Comparison of ENCODE assay signal across 8 mouse cellular contexts in the genomic region with DNA sequence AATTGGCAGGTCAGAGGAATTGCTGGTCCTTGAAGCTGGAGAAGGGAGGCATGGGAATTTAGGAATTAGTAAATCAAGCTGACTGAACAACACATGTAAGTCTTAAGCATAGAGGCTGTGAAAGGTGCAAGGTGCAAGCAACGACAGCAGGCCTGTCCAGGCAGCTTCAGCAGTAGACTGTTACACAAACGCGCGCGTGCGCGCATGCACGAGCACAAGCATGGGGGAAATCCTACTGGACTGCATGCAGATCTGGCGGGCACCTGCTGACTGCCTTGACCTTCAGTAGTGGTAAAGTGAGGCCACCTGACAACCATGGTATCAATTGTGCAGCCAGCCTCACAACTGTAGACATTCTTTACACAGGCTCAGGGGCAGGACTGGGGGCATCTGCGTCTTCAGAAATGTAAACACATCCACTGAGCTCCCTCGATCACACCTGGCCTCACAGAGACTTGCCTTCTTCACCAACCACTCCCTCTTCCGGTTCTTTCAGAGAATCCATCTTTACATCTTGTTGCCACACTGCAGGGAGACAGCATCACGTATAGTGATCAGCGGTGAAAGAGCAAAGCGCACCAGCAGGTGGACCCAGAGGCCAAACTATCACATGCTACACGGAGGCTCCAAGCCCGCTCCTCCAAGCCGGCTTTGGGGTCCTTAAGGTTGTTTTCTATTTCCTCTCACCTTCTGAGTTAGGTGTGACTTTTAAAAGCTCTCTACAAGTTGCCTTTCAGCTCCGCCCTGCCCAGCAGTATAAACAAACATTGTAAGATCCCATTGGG. TPM values are rescaled to one million over a fixed set of nuclear protein-coding genes. Genes with fewer than 3 reads are reported as not detected.
DNase-seq lines count a peak whose midpoint lies in the region; ATAC-seq and TF ChIP-seq lines count a peak whose summit lies in the region.

No protein-coding gene starts in this region.

- ATAC-seq in heart, embryonic 14.5 days (ENCODE audit: insufficient number of reproducible peaks, insufficient read depth, low FRiP score, low read depth), result no peak

- no peaks in the 10 kb centered on the region for H3K27me3 ChIP-seq in heart, embryonic 14.5 days (ENCODE audit: control insufficient read depth, insufficient read depth, low read length)

- peak overlapping the region; percentile 35 for H3K4me2 ChIP-seq in heart, embryonic 14.5 days (ENCODE audit: low read length)

- 47% methylated on average over 19 of the region's 19 CpGs for WGBS in heart, embryonic 14.5 days

- no peak overlapping the region for H3K27ac ChIP-seq in heart, embryonic 14.5 days (replicated peaks in 1 of 2; ENCODE audit: control insufficient read depth in 1 of 2, insufficient read depth in 1 of 2, low read depth in 2 of 2, low read length in 2 of 2)

- intact Hi-C loops in left cerebral cortex, postnatal 4 days (cut with DNase I), result no loop called here

- no peak for TF ChIP-seq POLR2A in brain, embryonic 14.5 days (IDR thresholded peaks at IDR 0.05; ENCODE audit: borderline replicate concordance, extremely low read depth, insufficient read depth, insufficient read length, poor library complexity, severe bottlenecking)

- TF ChIP-seq CTCF in brain, embryonic 14.5 days (IDR thresholded peaks at IDR 0.05; ENCODE audit: borderline replicate concordance, extremely low read depth, insufficient read depth, insufficient read length), result peak; percentile 59; the same call in 1 of the 2 replicates

- no peaks in the 10 kb centered on the region for H3K4me1 ChIP-seq in heart, embryonic 14.5 days (ENCODE audit: control insufficient read depth in 2 of 2, insufficient read depth in 2 of 2, low read length in 2 of 2)

- no peaks in the 10 kb centered on the region for H3K9me3 ChIP-seq in heart, embryonic 14.5 days (ENCODE audit: control insufficient read depth, low read length)

- H3K4me3 ChIP-seq in heart, embryonic 14.5 days (ENCODE audit: control insufficient read depth in 1 of 2, insufficient read depth in 1 of 2, low read depth in 1 of 2, low read length in 2 of 2), result no peak overlapping the region

- DNase-seq in left cerebral cortex, postnatal 4 days, result peak; percentile 27
- DNase-seq in left cerebral cortex, adult 18-20 months (ENCODE audit: low spot score in 2 of 2), result no peak
- DNase-seq in brain, embryonic 14.5 days (ENCODE audit: low read depth), result peak; percentile 58
- peak; percentile 51 for DNase-seq in retina, embryonic 14.5 days (ENCODE audit: low spot score)
- DNase-seq in adrenal gland, postnatal 4 days (ENCODE audit: low spot score in 2 of 2), result no peak
- no peak for DNase-seq in urinary bladder, adult 2 months (ENCODE audit: low spot score)
- no peak for DNase-seq in urinary bladder, adult 18-20 months (ENCODE audit: low spot score in 2 of 2)

- no peak overlapping the region for H3K9ac ChIP-seq in heart, embryonic 14.5 days (ENCODE audit: low read length)

- H3K36me3 ChIP-seq in heart, embryonic 14.5 days (ENCODE audit: control insufficient read depth, insufficient read depth, low read length), result no peaks in the 10 kb centered on the region

RNA-seq across cellular contexts. Expression of a gene that starts 16.9 kb away (rescaled TPM):
- total RNA-seq in left cerebral cortex, postnatal 4 days (2021), result 100 to 1,000 TPM; 262 to 289 TPM
- total RNA-seq in left cerebral cortex, adult 18-20 months (2021), result 1,000 to 10,000 TPM; 1,527 to 1,662 TPM
- polyA plus RNA-seq in brain, embryonic 14.5 days (2012; rRNA removed), result 194 and 219 TPM in 2 replicates
- polyA plus RNA-seq in heart, embryonic 14.5 days (2014; fragmentation: Nextera tagmentation; extraction: Ambion mirVana), result 30.4 and 36.7 TPM in 2 replicates
- 10 to 100 TPM; 25.8 to 34.3 TPM for total RNA-seq in adrenal gland, postnatal 4 days (2021)
- polyA plus RNA-seq in urinary bladder, adult 2 months (2012; rRNA removed), result 30.6 and 32.3 TPM in 2 replicates

Comparison
In these comparisons a context has a peak if more than half of its experiments do, and no peak if none do; other contexts are left out.
1. DNase-seq: peak in left cerebral cortex, postnatal 4 days (single experiment), brain, embryonic 14.5 days (single experiment) and retina, embryonic 14.5 days (single experiment); none in left cerebral cortex, adult 18-20 months (0 of 2), adrenal gland, postnatal 4 days (0 of 2), urinary bladder, adult 2 months (single experiment) and urinary bladder, adult 18-20 months (0 of 2).
2. RNA of a gene that starts 16.9 kb away (total RNA-seq): 1,527 to 1,662 TPM in left cerebral cortex, adult 18-20 months and 262 to 289 TPM in left cerebral cortex, postnatal 4 days; 25.8 to 34.3 TPM in adrenal gland, postnatal 4 days; every median in the first group is over 4 times any median in the second.